Mouse (Mus musculus) G1E-ER4 (cell line): ENCODE measurements around the gene C1qa. TPM values are rescaled to one million over a fixed set of nuclear protein-coding genes. Genes with fewer than 3 reads are reported as not detected.

ENCODE experiments used
- GATA1 ChIP-seq: IDR thresholded peaks from one replicate; pipeline ENCODE4 v1.8.0; 2012; ENCODE audit warnings: low read length, inconsistent platforms
- polyA plus RNA-seq: library from polyadenylated mRNA; stranded (reverse); fragments of >175 nt; gene quantifications from 2 replicates; pipeline ENCODE4 v1.2.3, GENCODE M21; 2012

C1qa gene
- polyA plus RNA-seq: not detected in 2 replicates

DNA sequence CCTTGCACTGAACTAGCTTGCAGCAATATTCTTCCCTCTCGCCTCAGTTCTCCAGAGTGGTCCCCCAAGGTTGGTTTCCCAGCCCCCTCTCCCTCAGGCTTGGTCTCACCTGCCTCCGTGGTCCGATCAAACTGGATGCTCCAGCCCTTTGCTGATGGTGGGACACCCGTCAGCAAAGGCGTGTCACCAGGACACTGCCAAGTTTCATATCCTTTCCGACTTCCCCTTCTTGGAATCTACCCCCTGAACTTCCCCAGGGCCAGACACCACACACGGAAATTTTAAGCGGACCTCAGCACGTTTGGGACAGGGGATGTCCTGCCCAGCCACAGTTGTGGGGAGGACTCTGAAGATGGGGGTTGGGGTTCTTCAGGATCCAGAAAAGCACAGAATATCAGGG, at the start of gene C1qa:
Gene C1qa (minus strand): TSS at position 167 of the 400 bp plus-strand sequence.
- no peak for TF ChIP-seq GATA1

GRCm38 (mm10) chr4:136945397-136945796, 46.8 kb upstream of the C1qa start:
- TF ChIP-seq GATA1: no peak

DNA sequence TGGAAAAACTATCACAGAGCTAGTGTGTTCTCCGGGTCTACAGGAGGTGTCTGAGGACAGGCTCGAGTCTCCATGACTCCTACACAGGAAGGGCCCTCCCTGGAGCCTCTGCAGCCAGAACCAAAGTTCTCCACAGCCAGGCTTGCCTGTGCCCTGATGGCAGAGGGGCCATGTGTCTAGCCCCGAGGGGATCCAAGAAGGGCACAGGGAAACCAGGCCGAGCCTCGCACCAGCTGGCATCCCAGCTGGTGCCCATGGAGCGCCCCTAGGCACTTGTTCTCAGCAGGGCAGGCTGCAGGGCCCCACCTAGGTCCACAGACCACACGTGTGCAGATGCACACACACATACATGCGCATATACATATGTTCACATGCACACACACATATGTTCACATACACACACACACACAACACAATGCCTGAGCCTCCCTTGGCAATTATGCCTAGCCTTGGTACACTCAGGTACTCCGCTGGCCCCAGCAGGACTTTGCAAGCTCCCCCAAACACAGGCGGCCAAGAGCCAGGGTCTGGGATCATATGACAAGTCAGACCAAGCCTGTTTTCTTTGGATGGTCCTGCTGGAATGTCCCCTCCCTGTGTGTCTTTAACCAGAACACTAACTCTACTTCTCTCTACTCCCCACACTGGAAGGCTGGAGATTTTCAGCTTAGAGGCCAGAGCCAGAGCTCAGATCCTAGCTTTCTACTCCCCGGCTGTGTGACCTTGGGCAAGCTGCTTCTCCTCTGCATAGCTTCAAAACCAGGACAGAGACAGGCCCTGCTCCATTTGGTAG, 46.2 kb upstream of the C1qa start:
- TF ChIP-seq GATA1: no peak

GRCm38 (mm10) chr4:136943175-136943574, 44.6 kb upstream of the C1qa start:
- TF ChIP-seq GATA1: no peak

DNA sequence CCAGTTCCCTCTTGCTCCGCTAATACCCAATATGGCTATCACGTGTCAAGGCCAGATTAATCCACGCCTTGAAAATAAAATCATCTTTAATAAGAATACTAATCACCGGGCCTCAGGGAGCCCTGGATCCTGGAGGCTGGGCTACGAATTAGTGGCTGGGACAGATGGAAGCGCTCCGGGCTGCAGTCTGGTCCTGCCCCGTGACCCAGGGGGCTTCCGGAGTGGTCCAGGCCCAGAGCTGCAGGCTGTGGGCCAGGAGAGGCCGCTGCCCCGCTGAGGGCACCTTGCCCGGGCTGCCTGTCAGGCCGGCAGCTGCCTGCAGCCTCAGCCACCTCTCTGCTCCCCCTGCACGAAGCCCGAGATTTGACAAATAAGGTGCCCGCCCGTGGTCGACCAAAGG, 44.2 kb upstream of the C1qa start:
- no peak for TF ChIP-seq GATA1

DNA sequence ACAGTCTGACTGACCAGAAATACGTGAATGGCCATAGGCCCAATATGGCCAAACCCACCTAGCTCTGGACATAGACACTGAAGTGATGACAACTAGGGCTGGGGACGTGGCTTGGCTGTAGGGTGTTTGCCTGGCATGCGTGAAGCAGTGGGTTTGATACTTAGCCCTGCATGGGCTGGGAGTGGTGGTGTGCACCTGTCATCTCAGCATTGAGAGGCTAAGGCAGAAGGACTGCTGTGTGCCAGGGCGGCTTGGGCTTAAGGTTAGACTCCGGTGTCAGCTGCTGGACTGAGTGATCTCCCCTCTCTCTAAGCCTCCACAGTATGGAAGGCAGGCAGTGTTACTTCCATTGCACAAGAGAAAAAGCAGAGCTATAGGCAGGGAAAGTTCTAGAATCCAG, 39.3 kb upstream of the C1qa start:
- TF ChIP-seq GATA1: no peak

DNA sequence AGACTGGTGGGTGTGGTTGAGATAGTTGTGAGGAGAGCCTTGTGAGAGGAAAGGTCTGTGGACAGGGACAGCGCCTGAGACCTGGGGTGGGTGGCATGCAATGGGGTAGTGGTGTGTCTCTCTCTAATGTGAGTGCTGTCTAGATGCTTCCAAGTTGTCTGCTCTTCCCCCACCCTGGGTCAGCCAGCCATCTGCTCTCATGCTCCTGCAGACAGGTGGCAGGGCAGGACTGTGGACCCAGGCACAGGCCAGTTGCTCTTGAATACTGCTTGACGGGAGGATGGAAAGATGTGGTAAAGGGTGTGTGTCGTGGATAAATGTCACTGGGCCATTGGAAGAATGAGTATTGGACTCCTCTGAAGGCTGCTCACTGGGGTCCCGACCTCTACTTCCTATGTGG, 38.7 kb upstream of the C1qa start:
- no peak for TF ChIP-seq GATA1

GRCm38 (mm10) chr4:136934746-136935613, 36.4 kb upstream of the C1qa start:
- no peak for TF ChIP-seq GATA1

- no peak for TF ChIP-seq GATA1
Observed at GRCm38 (mm10) chr4:136930474-136930873, 31.9 kb upstream of the C1qa start.

DNA sequence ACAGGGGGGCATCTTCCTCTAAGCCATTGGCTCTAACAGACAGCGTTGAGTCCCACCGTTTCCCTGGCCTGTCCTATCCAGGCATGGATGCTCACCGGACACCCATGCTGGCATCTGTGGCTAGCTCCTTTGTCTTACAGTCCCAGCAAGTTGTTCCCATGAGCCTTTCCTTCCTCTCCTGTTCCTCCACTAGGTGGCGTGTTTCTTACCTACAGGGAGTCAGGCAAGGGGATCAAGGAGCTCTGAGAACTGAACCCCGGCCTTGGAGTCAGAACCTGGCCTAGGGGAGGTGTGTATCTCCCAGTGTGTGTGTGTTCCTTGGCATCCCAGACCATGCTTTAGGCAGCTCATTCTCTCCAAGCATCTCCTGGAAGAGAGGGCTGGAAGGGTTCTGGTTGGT, 30.3 kb upstream of the C1qa start:
- no peak for TF ChIP-seq GATA1

DNA sequence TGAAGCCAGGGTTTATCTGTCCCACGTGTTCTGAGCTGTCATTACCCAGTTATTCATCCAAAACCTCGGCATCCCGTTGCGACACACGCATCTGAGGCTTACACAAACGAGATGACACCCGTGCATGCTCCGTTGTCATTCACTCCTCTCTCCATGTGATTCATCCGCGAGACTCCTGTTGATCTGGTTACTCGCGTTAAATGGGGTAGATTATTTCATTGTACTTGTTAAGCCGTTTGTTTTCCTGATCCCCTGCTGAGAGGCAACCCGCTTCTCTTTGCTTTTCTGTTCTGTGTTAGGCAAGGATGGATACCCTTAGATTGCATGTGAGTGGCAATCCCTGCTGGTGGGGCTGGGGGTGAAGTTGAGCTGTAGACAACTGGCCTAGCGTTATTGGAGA, 27.2 kb upstream of the C1qa start:
- TF ChIP-seq GATA1: no peak

- no peak for TF ChIP-seq GATA1
Observed at GRCm38 (mm10) chr4:136924529-136924928, 25.9 kb upstream of the C1qa start.

- no peak for TF ChIP-seq GATA1
Observed at GRCm38 (mm10) chr4:136919526-136919925, 20.9 kb upstream of the C1qa start.

- no peak for TF ChIP-seq GATA1
Observed at GRCm38 (mm10) chr4:136918834-136919233, 20.2 kb upstream of the C1qa start.

GRCm38 (mm10) chr4:136917165-136917524, 18.5 kb upstream of the C1qa start:
- no peak for TF ChIP-seq GATA1

- no peak for TF ChIP-seq GATA1
Observed at GRCm38 (mm10) chr4:136916359-136917164, 18.0 kb upstream of the C1qa start.

DNA sequence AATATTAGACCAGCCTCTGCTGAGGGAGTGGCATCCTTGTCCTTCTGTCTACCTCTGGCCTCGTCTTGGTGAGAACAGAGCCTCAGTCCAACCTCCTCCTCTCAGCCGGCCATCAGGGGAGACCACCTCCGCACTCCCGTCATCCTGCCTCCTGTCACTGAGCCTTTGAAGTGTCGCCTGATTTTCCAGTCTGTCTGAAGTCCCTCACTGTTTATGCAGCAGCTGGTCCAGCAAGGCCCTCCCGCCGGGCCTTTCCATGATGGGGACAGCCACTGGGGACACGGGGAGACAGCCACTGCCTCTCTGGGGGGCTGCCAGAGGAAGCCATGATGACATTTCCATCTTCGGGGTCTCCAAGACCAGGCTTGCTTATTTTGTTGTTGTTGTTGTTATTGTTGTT, 14.2 kb upstream of the C1qa start:
- no peak for TF ChIP-seq GATA1
